In the genomic region with DNA sequence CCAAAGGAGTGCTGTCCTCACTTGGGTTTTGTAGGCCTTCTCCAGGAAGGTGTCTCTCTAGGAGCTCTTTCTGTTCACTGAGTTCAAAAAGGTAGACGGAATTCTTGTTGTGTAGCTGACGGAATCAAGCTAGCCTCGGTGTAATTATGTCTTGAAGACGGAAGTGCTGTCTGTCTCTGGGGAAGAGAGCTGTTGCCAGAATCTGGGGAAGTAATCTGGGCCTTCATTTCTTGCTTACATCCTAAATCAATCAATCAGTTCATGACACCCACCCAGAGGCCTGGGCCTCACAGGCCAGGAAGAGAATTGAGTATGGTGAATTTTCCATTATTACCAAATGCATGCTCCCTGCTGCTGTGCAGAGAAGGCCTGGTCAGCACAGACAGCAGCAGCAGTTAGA, we compare ENCODE assay signal across 8 mouse cellular contexts. TPM values are rescaled to one million over a fixed set of nuclear protein-coding genes. Genes with fewer than 3 reads are reported as not detected.
A peak's percentile ranks its signal among the peaks of the same experiment; 100 is the strongest.
DNase-seq lines count a peak whose midpoint lies in the region; ATAC-seq and TF ChIP-seq lines count a peak whose summit lies in the region.

No protein-coding gene starts in this region.

- H3K36me3 ChIP-seq in C2C12 (ENCODE audit: control insufficient read depth, insufficient read depth) = no peaks in the 10 kb centered on the region
- no peaks in the 10 kb centered on the region for H3K36me3 ChIP-seq in hindbrain, embryonic 11.5 days (ENCODE audit: control insufficient read depth, insufficient read depth, low read length)
- no peaks in the 10 kb centered on the region for H3K36me3 ChIP-seq in lung, postnatal 0 days (ENCODE audit: insufficient read depth, low read length)

- peak overlapping the region; percentile 94 for H3K27ac ChIP-seq in brown adipose tissue, adult 24 weeks (replicated peaks; ENCODE audit: low read depth, low read length)
- peak overlapping the region; percentile 55 for H3K27ac ChIP-seq in hindbrain, embryonic 11.5 days (ENCODE audit: low read depth, low read length)
- H3K27ac ChIP-seq in lung, postnatal 0 days (ENCODE audit: low read length) = peak overlapping the region; percentile 93

- peaks cover 33% of the 10 kb centered on the region for H3K4me1 ChIP-seq in brown adipose tissue, adult 24 weeks (ENCODE audit: control insufficient read depth, insufficient read depth, insufficient read length, low read length)
- peaks cover 6% of the 10 kb centered on the region for H3K4me1 ChIP-seq in hindbrain, embryonic 11.5 days (replicated peaks; ENCODE audit: control insufficient read depth, insufficient read depth, low read length)
- peaks cover 44% of the 10 kb centered on the region for H3K4me1 ChIP-seq in lung, postnatal 0 days (ENCODE audit: insufficient read depth, low read depth, low read length)

- DNase-seq in hindbrain, embryonic 11.5 days (ENCODE audit: low spot score) = no peak
- peak; percentile 50 for DNase-seq in lung, postnatal 0 days (ENCODE audit: low spot score)
- DNase-seq in cerebellum, postnatal 4 days (ENCODE audit: low spot score in 2 of 2) = no peak
- no peak for DNase-seq in right cerebral cortex, postnatal 25 days
- DNase-seq in thymus, postnatal 36 days = no peak
- DNase-seq in layer of hippocampus, postnatal 25 days (ENCODE audit: extremely low spot score in 1 of 2, low spot score in 1 of 2) = no peak

- H3K79me2 ChIP-seq in C2C12 (ENCODE audit: control insufficient read depth, insufficient read depth) = peaks cover 79% of the 10 kb centered on the region

- no peak for TF ChIP-seq CTCF in C2C12 (IDR thresholded peaks at IDR 0.05; ENCODE audit: control insufficient read depth, insufficient read depth, insufficient read length)
- TF ChIP-seq CTCF in lung, postnatal 0 days (IDR thresholded peaks at IDR 0.05) = no peak

- WGBS in hindbrain, embryonic 11.5 days = 11% methylated on average over 4 of the region's 4 CpGs
- 2% methylated on average over 4 of the region's 4 CpGs for WGBS in lung, postnatal 0 days

- no peak for TF ChIP-seq EP300 in lung, postnatal 0 days (IDR thresholded peaks at IDR 0.05)

- peak overlapping the region; percentile 76 for H3K4me2 ChIP-seq in hindbrain, embryonic 11.5 days (replicated peaks; ENCODE audit: low read depth, low read length)
- peak overlapping the region; percentile 83 for H3K4me2 ChIP-seq in lung, postnatal 0 days (replicated peaks; ENCODE audit: low read depth, low read length)

- H3K9me3 ChIP-seq in hindbrain, embryonic 11.5 days (ENCODE audit: control insufficient read depth, low read length) = no peaks in the 10 kb centered on the region
- no peaks in the 10 kb centered on the region for H3K9me3 ChIP-seq in lung, postnatal 0 days (ENCODE audit: low read length)

- peak overlapping the region; percentile 93 for H3K9ac ChIP-seq in hindbrain, embryonic 11.5 days (ENCODE audit: low read depth, low read length)
- no peak overlapping the region for H3K9ac ChIP-seq in lung, postnatal 0 days (replicated peaks; ENCODE audit: low read depth)

- H3K4me3 ChIP-seq in C2C12 (ENCODE audit: insufficient read depth, poor library complexity, severe bottlenecking) = peak overlapping the region; percentile 88
- peak overlapping the region; percentile 96 for H3K4me3 ChIP-seq in brown adipose tissue, adult 24 weeks (ENCODE audit: insufficient read depth, low read depth, low read length)
- H3K4me3 ChIP-seq in hindbrain, embryonic 11.5 days (ENCODE audit: low read depth, low read length) = peak overlapping the region; percentile 80
- peak overlapping the region; percentile 65 for H3K4me3 ChIP-seq in lung, postnatal 0 days (ENCODE audit: low read depth, low read length)

- H3K79me3 ChIP-seq in C2C12 (ENCODE audit: low read depth) = peaks cover 67% of the 10 kb centered on the region

- no peak for ATAC-seq in hindbrain, embryonic 11.5 days (ENCODE audit: low FRiP score)
- no peak for ATAC-seq in lung, postnatal 0 days

- H3ac ChIP-seq in C2C12 (ENCODE audit: control insufficient read depth, insufficient read length, low read depth) = peak overlapping the region; percentile 61

- no peaks in the 10 kb centered on the region for H3K27me3 ChIP-seq in C2C12 (ENCODE audit: control insufficient read depth, insufficient read depth, insufficient read length)
- H3K27me3 ChIP-seq in hindbrain, embryonic 11.5 days (ENCODE audit: control insufficient read depth, insufficient read depth, low read length) = no peaks in the 10 kb centered on the region
- no peaks in the 10 kb centered on the region for H3K27me3 ChIP-seq in lung, postnatal 0 days (replicated peaks; ENCODE audit: insufficient read depth, low read length)

TF ChIP-seq in C2C12, 6 proteins besides CTCF, POLR2A, EP300 and RAD21:
- no peak for TF ChIP-seq USF1 (IDR thresholded peaks at IDR 0.05; ENCODE audit: low read depth)

RNA-seq across cellular contexts. Expression of gene Qrfp, which starts 48.8 kb away (rescaled TPM):
- 4.1 TPM for polyA plus RNA-seq in C2C12 (2012; fragmentation: generic; extraction: Trizol)
- not detected in 2 replicates for polyA plus RNA-seq in brown adipose tissue, adult 24 weeks (2012; ENCODE audit: insufficient read depth, insufficient read length, missing spikeins)
- polyA plus RNA-seq in hindbrain, embryonic 11.5 days (2014; fragmentation: Nextera tagmentation; extraction: Ambion mirVana) = 0.08 and 0.28 TPM in 2 replicates
- polyA plus RNA-seq in lung, postnatal 0 days (2015; fragmentation: Nextera tagmentation; extraction: Ambion mirVana) = 0.04 and 0.13 TPM in 2 replicates
- not detected for total RNA-seq in layer of hippocampus, postnatal 25 days (2021)
